Mouse (Mus musculus): ENCODE data around the gene Lyz2.
"Not testable (repeated sequence)": the region's sequence is repeated elsewhere in the genome, so short reads cannot be mapped to it uniquely, and the experiment has no call there.

The Lyz2 gene

GRCm38 (mm10) chr10:117282049-117282448, at the start of gene Lyz2:
Gene Lyz2 (minus strand): TSS chr10:117282321.
- peak; percentile 79 for DNase-seq (ENCODE audit: low read depth)

- DNase-seq (ENCODE audit: low read depth), result peak; percentile 66
These were observed 48.4 kb upstream of the Lyz2 start for GRCm38 (mm10) chr10:117330521-117330920.

- no peak for DNase-seq (ENCODE audit: low read depth)
These were observed 41.7 kb upstream of the Lyz2 start for GRCm38 (mm10) chr10:117323782-117324181.

GRCm38 (mm10) chr10:117322630-117323029, 40.5 kb upstream of the Lyz2 start:
- DNase-seq (ENCODE audit: low read depth), result no peak

GRCm38 (mm10) chr10:117320571-117320981, 38.5 kb upstream of the Lyz2 start:
- DNase-seq (ENCODE audit: low read depth), result no peak

- DNase-seq (ENCODE audit: low read depth), result no peak
These were observed 34.3 kb upstream of the Lyz2 start for GRCm38 (mm10) chr10:117316391-117316790.

- DNase-seq (ENCODE audit: low read depth), result no peak
These were observed 31.0 kb upstream of the Lyz2 start for GRCm38 (mm10) chr10:117313133-117313532.

GRCm38 (mm10) chr10:117312168-117312567, 30.0 kb upstream of the Lyz2 start:
- DNase-seq (ENCODE audit: low read depth), result no peak

- peak; percentile 78 for DNase-seq (ENCODE audit: low read depth)
These were observed 22.2 kb upstream of the Lyz2 start for GRCm38 (mm10) chr10:117304371-117304770.

GRCm38 (mm10) chr10:117301688-117302087, 19.6 kb upstream of the Lyz2 start:
- peak; percentile 86 for DNase-seq (ENCODE audit: low read depth)

- DNase-seq (ENCODE audit: low read depth), result peak; percentile 53
These were observed 17.9 kb upstream of the Lyz2 start for GRCm38 (mm10) chr10:117299901-117300520.

- DNase-seq (ENCODE audit: low read depth), result no peak
These were observed 17.0 kb upstream of the Lyz2 start for GRCm38 (mm10) chr10:117299106-117299505.

GRCm38 (mm10) chr10:117298336-117298735, 16.2 kb upstream of the Lyz2 start:
- no peak for DNase-seq (ENCODE audit: low read depth)

- DNase-seq (ENCODE audit: low read depth), result no peak
These were observed 10.6 kb upstream of the Lyz2 start, which contains the start of gene Lyz1 for GRCm38 (mm10) chr10:117292671-117293070. Gene Lyz1 (minus strand): TSS chr10:117292868.

GRCm38 (mm10) chr10:117290936-117291335, 8.8 kb upstream of the Lyz2 start:
- not testable (repeated sequence) for DNase-seq (ENCODE audit: low read depth)

- DNase-seq (ENCODE audit: low read depth), result no peak
These were observed 8.1 kb upstream of the Lyz2 start for GRCm38 (mm10) chr10:117290046-117290870.

- not testable (repeated sequence) for DNase-seq (ENCODE audit: low read depth)
These were observed 6.9 kb upstream of the Lyz2 start for GRCm38 (mm10) chr10:117289034-117289505.

GRCm38 (mm10) chr10:117288197-117289033, 6.3 kb upstream of the Lyz2 start:
- DNase-seq (ENCODE audit: low read depth), result peak; percentile 65

GRCm38 (mm10) chr10:117287226-117287850, 5.2 kb upstream of the Lyz2 start:
- DNase-seq (ENCODE audit: low read depth), result no peak

- DNase-seq (ENCODE audit: low read depth), result no peak
These were observed 4.3 kb upstream of the Lyz2 start for GRCm38 (mm10) chr10:117286366-117286970.

GRCm38 (mm10) chr10:117285584-117285983, 3.5 kb upstream of the Lyz2 start:
- not testable (repeated sequence) for DNase-seq (ENCODE audit: low read depth)

Data from 416B (cell line).